In genomic region chr7:43562006-43562633, GRCm38 (mm10) we compare ENCODE assay signal across 8 mouse cellular contexts. TPM values are rescaled to one million over a fixed set of nuclear protein-coding genes. Genes with fewer than 3 reads are reported as not detected.
DNase-seq lines count a peak whose midpoint lies in the region; ATAC-seq lines count a peak whose summit lies in the region.

Gene Zfp658, plus strand, starts transcription at chr7:43562256.

- peaks cover 9% of the 10 kb centered on the region for H3K4me1 ChIP-seq in midbrain, embryonic 11.5 days (ENCODE audit: control insufficient read depth, insufficient read depth, low read length)

- no peaks in the 10 kb centered on the region for H3K27me3 ChIP-seq in midbrain, embryonic 11.5 days (ENCODE audit: control insufficient read depth, insufficient read depth, low read length)

- ATAC-seq in midbrain, embryonic 11.5 days (ENCODE audit: low FRiP score): peak; percentile 92

- under 1% methylated on average over 27 of the region's 27 CpGs for WGBS in midbrain, embryonic 11.5 days

- H3K9ac ChIP-seq in midbrain, embryonic 11.5 days (ENCODE audit: low read length): peak within 1 kb of the TSS; percentile 76

- peak within 1 kb of the TSS; percentile 87 for H3K27ac ChIP-seq in midbrain, embryonic 11.5 days (ENCODE audit: low read depth, low read length)

- intact Hi-C loops in left cerebral cortex, postnatal 4 days (cut with DNase I): no loop called here

- peak within 1 kb of the TSS; percentile 65 for H3K4me2 ChIP-seq in midbrain, embryonic 11.5 days

- peak within 1 kb of the TSS; percentile 60 for H3K4me3 ChIP-seq in midbrain, embryonic 11.5 days (ENCODE audit: low read depth, low read length)

- H3K36me3 ChIP-seq in midbrain, embryonic 11.5 days (ENCODE audit: control insufficient read depth, insufficient read depth, low read length): peaks cover 2% of the 10 kb centered on the region; the same call in 1 of the 2 replicates

- DNase-seq in adrenal gland, postnatal 10 days: peak; percentile 88
- DNase-seq in embryo, embryonic 9.5 days (ENCODE audit: extremely low spot score): peak; percentile 87
- peak; percentile 99 for DNase-seq in heart, adult 11 months
- peak; percentile 82 for DNase-seq in kidney, adult 11 months
- peak; percentile 91 for DNase-seq in left cerebral cortex, postnatal 4 days
- DNase-seq in midbrain, embryonic 11.5 days (ENCODE audit: low spot score, missing footprints): peak; percentile 99
- peak; percentile 84 for DNase-seq in right cerebral cortex, postnatal 4 days
- peak; percentile 85 for DNase-seq in yolk sac, embryonic 10.5 days (ENCODE audit: low spot score)

- H3K9me3 ChIP-seq in midbrain, embryonic 11.5 days (ENCODE audit: control insufficient read depth, low read length): no peaks in the 10 kb centered on the region

RNA-seq across cellular contexts. Expression of gene Zfp658, which starts in this region (rescaled TPM):
- total RNA-seq in adrenal gland, postnatal 10 days (2021): 1 to 10 TPM; 1.9 to 2.5 TPM
- 1 to 10 TPM; 7.5 to 9.7 TPM for total RNA-seq in left cerebral cortex, postnatal 4 days (2021)
- polyA plus RNA-seq in midbrain, embryonic 11.5 days (2014; fragmentation: Nextera tagmentation; extraction: Ambion mirVana): 6.7 and 8.7 TPM in 2 replicates

Comparison
In these comparisons a context has a peak if more than half of its experiments do, and no peak if none do; other contexts are left out.
1. Peak in every context shown above with its lines: DNase-seq, ATAC-seq, H3K4me3 ChIP-seq and H3K27ac ChIP-seq.